24 mouse cellular contexts compared by ENCODE assay signal in genomic region chr14:34330657-34331158, GRCm38 (mm10). TPM values are rescaled to one million over a fixed set of nuclear protein-coding genes. Genes with fewer than 3 reads are reported as not detected.
DNase-seq lines count a peak whose midpoint lies in the region; ATAC-seq lines count a peak whose summit lies in the region.
"Had no signal": no experiment of that assay in that cellular context is flagged by ENCODE, and none has a peak within 500 bp of the region (broad histone marks: within the 10 kb centered on the region; RNA-seq: fewer than 3 reads in every experiment).

No protein-coding gene starts in this region.

- no peaks in the 10 kb centered on the region for H3K4me1 ChIP-seq in hindbrain, embryonic 14.5 days (replicated peaks; ENCODE audit: control insufficient read depth, insufficient read depth, low read length)
- H3K4me1 ChIP-seq in hindbrain, embryonic 12.5 days: no peaks in the 10 kb centered on the region
- no peaks in the 10 kb centered on the region for H3K4me1 ChIP-seq in midbrain, embryonic 16.5 days (ENCODE audit: control insufficient read depth, insufficient read depth, low read length)
- H3K4me1 ChIP-seq in midbrain, embryonic 10.5 days: no peaks in the 10 kb centered on the region
- peaks cover 3% of the 10 kb centered on the region; the same call in 1 of the 2 replicates for H3K4me1 ChIP-seq in forebrain, embryonic 16.5 days (replicated peaks; ENCODE audit: control insufficient read depth, insufficient read depth, low read length)
- H3K4me1 ChIP-seq in neural tube, embryonic 15.5 days: no peaks in the 10 kb centered on the region
- H3K4me1 ChIP-seq: limb, embryonic 12.5 days; liver, embryonic 12.5 days had no signal

- H3K36me3 ChIP-seq in hindbrain, embryonic 14.5 days (replicated peaks; ENCODE audit: control insufficient read depth, insufficient read depth): peaks cover 88% of the 10 kb centered on the region
- H3K36me3 ChIP-seq in hindbrain, embryonic 12.5 days: peaks cover 64% of the 10 kb centered on the region
- H3K36me3 ChIP-seq in midbrain, embryonic 16.5 days (ENCODE audit: control insufficient read depth, insufficient read depth, low read length): peaks cover 43% of the 10 kb centered on the region
- H3K36me3 ChIP-seq in midbrain, embryonic 10.5 days: peaks cover 89% of the 10 kb centered on the region
- H3K36me3 ChIP-seq in forebrain, embryonic 16.5 days (ENCODE audit: control insufficient read depth, insufficient read depth): peaks cover 26% of the 10 kb centered on the region
- H3K36me3 ChIP-seq in neural tube, embryonic 15.5 days: peaks cover 70% of the 10 kb centered on the region

- no peak overlapping the region for H3K9ac ChIP-seq in hindbrain, embryonic 14.5 days
- no peak overlapping the region for H3K9ac ChIP-seq in hindbrain, embryonic 12.5 days
- H3K9ac ChIP-seq in midbrain, embryonic 16.5 days (ENCODE audit: low read depth, low read length): no peak overlapping the region
- no peak overlapping the region for H3K9ac ChIP-seq in forebrain, embryonic 16.5 days (replicated peaks; ENCODE audit: low read depth, low read length)
- no peak overlapping the region for H3K9ac ChIP-seq in neural tube, embryonic 15.5 days (replicated peaks)
- H3K9ac ChIP-seq: limb, embryonic 12.5 days; liver, embryonic 12.5 days; lung, embryonic 14.5 days had no signal

- H3K27me3 ChIP-seq in hindbrain, embryonic 14.5 days (ENCODE audit: control insufficient read depth, insufficient read depth, low read length): no peaks in the 10 kb centered on the region
- H3K27me3 ChIP-seq in hindbrain, embryonic 12.5 days: no peaks in the 10 kb centered on the region
- H3K27me3 ChIP-seq in midbrain, embryonic 16.5 days (ENCODE audit: control insufficient read depth, insufficient read depth, low read depth, low read length): no peaks in the 10 kb centered on the region
- no peaks in the 10 kb centered on the region for H3K27me3 ChIP-seq in midbrain, embryonic 10.5 days (ENCODE audit: low read depth, poor library complexity, severe bottlenecking)
- no peaks in the 10 kb centered on the region for H3K27me3 ChIP-seq in forebrain, embryonic 16.5 days (replicated peaks; ENCODE audit: control insufficient read depth, insufficient read depth, low read length)
- no peaks in the 10 kb centered on the region for H3K27me3 ChIP-seq in neural tube, embryonic 15.5 days (replicated peaks)
- H3K27me3 ChIP-seq: limb, embryonic 12.5 days; liver, embryonic 12.5 days had no signal

- 78% methylated on average over 9 of the region's 9 CpGs for WGBS in hindbrain, embryonic 14.5 days
- 92% methylated on average over 9 of the region's 9 CpGs for WGBS in hindbrain, embryonic 12.5 days
- 86% methylated on average over 9 of the region's 9 CpGs for WGBS in midbrain, embryonic 16.5 days
- 91% methylated on average over 9 of the region's 9 CpGs for WGBS in midbrain, embryonic 10.5 days
- 64% methylated on average over 9 of the region's 9 CpGs for WGBS in forebrain, embryonic 16.5 days
- WGBS in neural tube, embryonic 15.5 days: 76% methylated on average over 9 of the region's 9 CpGs

- H3K27ac ChIP-seq in hindbrain, embryonic 14.5 days: peak overlapping the region; percentile 64; the same call in 1 of the 2 replicates
- no peak overlapping the region for H3K27ac ChIP-seq in hindbrain, embryonic 12.5 days
- no peak overlapping the region for H3K27ac ChIP-seq in midbrain, embryonic 16.5 days (ENCODE audit: low read length)
- H3K27ac ChIP-seq in midbrain, embryonic 10.5 days (replicated peaks): no peak overlapping the region
- H3K27ac ChIP-seq in forebrain, embryonic 16.5 days (ENCODE audit: low read length): peak overlapping the region; percentile 22; the same call in 1 of the 2 replicates
- H3K27ac ChIP-seq in neural tube, embryonic 15.5 days (replicated peaks): peak overlapping the region; percentile 68
- H3K27ac ChIP-seq: kidney, postnatal 0 days; limb, embryonic 12.5 days; liver, embryonic 12.5 days had no signal

- H3K4me3 ChIP-seq in hindbrain, embryonic 14.5 days (replicated peaks; ENCODE audit: low read length): no peak overlapping the region
- no peak overlapping the region for H3K4me3 ChIP-seq in hindbrain, embryonic 12.5 days
- H3K4me3 ChIP-seq in midbrain, embryonic 16.5 days (ENCODE audit: low read depth, low read length): no peak overlapping the region
- no peak overlapping the region for H3K4me3 ChIP-seq in midbrain, embryonic 10.5 days
- H3K4me3 ChIP-seq in forebrain, embryonic 16.5 days (replicated peaks; ENCODE audit: low read length): no peak overlapping the region
- no peak overlapping the region for H3K4me3 ChIP-seq in neural tube, embryonic 15.5 days (replicated peaks)
- H3K4me3 ChIP-seq: limb, embryonic 12.5 days; liver, embryonic 12.5 days; myocyte had no signal

- no peaks in the 10 kb centered on the region for H3K9me3 ChIP-seq in hindbrain, embryonic 14.5 days (ENCODE audit: control insufficient read depth, low read length)
- H3K9me3 ChIP-seq in hindbrain, embryonic 12.5 days (replicated peaks): no peaks in the 10 kb centered on the region
- H3K9me3 ChIP-seq in midbrain, embryonic 16.5 days (replicated peaks; ENCODE audit: control insufficient read depth, low read length, poor library complexity, severe bottlenecking): no peaks in the 10 kb centered on the region
- H3K9me3 ChIP-seq in midbrain, embryonic 10.5 days (replicated peaks): no peaks in the 10 kb centered on the region
- no peaks in the 10 kb centered on the region for H3K9me3 ChIP-seq in forebrain, embryonic 16.5 days (ENCODE audit: control insufficient read depth, low read length)
- H3K9me3 ChIP-seq in neural tube, embryonic 15.5 days (replicated peaks): no peaks in the 10 kb centered on the region
- H3K9me3 ChIP-seq: limb, embryonic 12.5 days; liver, embryonic 12.5 days had no signal

- peak; percentile 81 for ATAC-seq in hindbrain, embryonic 14.5 days (ENCODE audit: low FRiP score)
- ATAC-seq in hindbrain, embryonic 12.5 days (ENCODE audit: low FRiP score): no peak
- peak; percentile 88 for ATAC-seq in midbrain, embryonic 16.5 days
- ATAC-seq in forebrain, embryonic 16.5 days: peak; percentile 68
- peak; percentile 83 for ATAC-seq in neural tube, embryonic 15.5 days (ENCODE audit: low FRiP score)
- ATAC-seq: liver, embryonic 12.5 days had no signal

- DNase-seq in hindbrain, embryonic 14.5 days (ENCODE audit: low spot score): no peak
- DNase-seq in midbrain, embryonic 10.5 days (ENCODE audit: low spot score): no peak
- DNase-seq in embryo, embryonic 10.5 days (ENCODE audit: low spot score): no peak
- DNase-seq: adrenal gland, adult 2 months; cerebellum, adult 11 months; cerebellum, postnatal 14 days; embryo, embryonic 11 days; gastrocnemius, postnatal 36 days; kidney, adult 11 months; lung, embryonic 14.5 days; lung, postnatal 36 days; thymus, postnatal 14 days had no signal

- H3K4me2 ChIP-seq in hindbrain, embryonic 14.5 days (replicated peaks): no peak overlapping the region
- no peak overlapping the region for H3K4me2 ChIP-seq in hindbrain, embryonic 12.5 days (replicated peaks)
- H3K4me2 ChIP-seq in midbrain, embryonic 16.5 days (ENCODE audit: low read length): no peak overlapping the region
- no peak overlapping the region for H3K4me2 ChIP-seq in forebrain, embryonic 16.5 days (ENCODE audit: low read length)
- H3K4me2 ChIP-seq in neural tube, embryonic 15.5 days: no peak overlapping the region
- H3K4me2 ChIP-seq: limb, embryonic 12.5 days; liver, embryonic 12.5 days; lung, embryonic 14.5 days had no signal

RNA-seq across cellular contexts. Expression of gene Glud1, which starts 20.2 kb away (rescaled TPM):
- 131 and 145 TPM in 2 replicates for polyA plus RNA-seq in hindbrain, embryonic 14.5 days (2014; fragmentation: Nextera tagmentation; extraction: Ambion mirVana)
- 97.7 and 110 TPM in 2 replicates for polyA plus RNA-seq in hindbrain, embryonic 12.5 days (2016; fragmentation: Nextera tagmentation; extraction: Ambion mirVana)
- polyA plus RNA-seq in midbrain, embryonic 16.5 days (2015; fragmentation: Nextera tagmentation; extraction: Ambion mirVana): 89.8 and 92.8 TPM in 2 replicates
- polyA plus RNA-seq in midbrain, embryonic 10.5 days (2016; fragmentation: Nextera tagmentation; extraction: Ambion mirVana): 75.5 and 79.6 TPM in 2 replicates
- polyA plus RNA-seq in forebrain, embryonic 16.5 days (2015; fragmentation: Nextera tagmentation; extraction: Ambion mirVana): 86.0 and 94.3 TPM in 2 replicates
- polyA plus RNA-seq in neural tube, embryonic 15.5 days (2015; fragmentation: Nextera tagmentation; extraction: Ambion mirVana): 129 and 134 TPM in 2 replicates

RNA-seq across cellular contexts. Expression of gene Shld2, which starts 20.4 kb away (rescaled TPM):
- 5.5 and 8.2 TPM in 2 replicates for polyA plus RNA-seq in hindbrain, embryonic 14.5 days (2014; fragmentation: Nextera tagmentation; extraction: Ambion mirVana)
- polyA plus RNA-seq in hindbrain, embryonic 12.5 days (2016; fragmentation: Nextera tagmentation; extraction: Ambion mirVana): 8.5 and 9.4 TPM in 2 replicates
- 4.8 and 6.4 TPM in 2 replicates for polyA plus RNA-seq in midbrain, embryonic 16.5 days (2015; fragmentation: Nextera tagmentation; extraction: Ambion mirVana)
- polyA plus RNA-seq in midbrain, embryonic 10.5 days (2016; fragmentation: Nextera tagmentation; extraction: Ambion mirVana): 6.6 and 7.1 TPM in 2 replicates
- polyA plus RNA-seq in forebrain, embryonic 16.5 days (2015; fragmentation: Nextera tagmentation; extraction: Ambion mirVana): 6.6 TPM in 2 replicates
- 5.4 and 7.0 TPM in 2 replicates for polyA plus RNA-seq in neural tube, embryonic 15.5 days (2015; fragmentation: Nextera tagmentation; extraction: Ambion mirVana)

RNA-seq across cellular contexts. Expression of gene Fam25c, which starts 24.5 kb away (rescaled TPM):
- polyA plus RNA-seq in hindbrain, embryonic 14.5 days (2014; fragmentation: Nextera tagmentation; extraction: Ambion mirVana): not detected in 2 replicates
- not detected in 2 replicates for polyA plus RNA-seq in hindbrain, embryonic 12.5 days (2016; fragmentation: Nextera tagmentation; extraction: Ambion mirVana)
- polyA plus RNA-seq in midbrain, embryonic 16.5 days (2015; fragmentation: Nextera tagmentation; extraction: Ambion mirVana): not detected in 2 replicates
- not detected in 2 replicates for polyA plus RNA-seq in midbrain, embryonic 10.5 days (2016; fragmentation: Nextera tagmentation; extraction: Ambion mirVana)
- polyA plus RNA-seq in forebrain, embryonic 16.5 days (2015; fragmentation: Nextera tagmentation; extraction: Ambion mirVana): 0.97 TPM in 1 of 2 replicates, not detected in the other
- polyA plus RNA-seq in neural tube, embryonic 15.5 days (2015; fragmentation: Nextera tagmentation; extraction: Ambion mirVana): 0.72 TPM in 1 of 2 replicates, not detected in the other
- polyA plus RNA-seq: adrenal gland, adult 2 months; C2C12; heart, embryonic 16.5 days; limb, embryonic 12.5 days; liver, embryonic 12.5 days; lung, embryonic 14.5 days; myocyte; small intestine, adult 2 months; testis, adult 2 months had no signal

RNA-seq across cellular contexts. Expression of gene Sncg, which starts 43.9 kb away (rescaled TPM):
- polyA plus RNA-seq in hindbrain, embryonic 14.5 days (2014; fragmentation: Nextera tagmentation; extraction: Ambion mirVana): 213 and 251 TPM in 2 replicates
- 130 and 136 TPM in 2 replicates for polyA plus RNA-seq in hindbrain, embryonic 12.5 days (2016; fragmentation: Nextera tagmentation; extraction: Ambion mirVana)
- polyA plus RNA-seq in midbrain, embryonic 16.5 days (2015; fragmentation: Nextera tagmentation; extraction: Ambion mirVana): 27.6 and 31.0 TPM in 2 replicates
- polyA plus RNA-seq in midbrain, embryonic 10.5 days (2016; fragmentation: Nextera tagmentation; extraction: Ambion mirVana): 30.8 and 56.1 TPM in 2 replicates
- 1.9 and 4.2 TPM in 2 replicates for polyA plus RNA-seq in forebrain, embryonic 16.5 days (2015; fragmentation: Nextera tagmentation; extraction: Ambion mirVana)
- 354 and 420 TPM in 2 replicates for polyA plus RNA-seq in neural tube, embryonic 15.5 days (2015; fragmentation: Nextera tagmentation; extraction: Ambion mirVana)

RNA-seq across cellular contexts. Expression of gene Mmrn2, which starts 44.6 kb away (rescaled TPM):
- polyA plus RNA-seq in hindbrain, embryonic 14.5 days (2014; fragmentation: Nextera tagmentation; extraction: Ambion mirVana): 4.5 and 5.3 TPM in 2 replicates
- polyA plus RNA-seq in hindbrain, embryonic 12.5 days (2016; fragmentation: Nextera tagmentation; extraction: Ambion mirVana): 7.0 and 7.3 TPM in 2 replicates
- polyA plus RNA-seq in midbrain, embryonic 16.5 days (2015; fragmentation: Nextera tagmentation; extraction: Ambion mirVana): 3.5 and 3.6 TPM in 2 replicates
- 6.3 and 8.2 TPM in 2 replicates for polyA plus RNA-seq in midbrain, embryonic 10.5 days (2016; fragmentation: Nextera tagmentation; extraction: Ambion mirVana)
- polyA plus RNA-seq in forebrain, embryonic 16.5 days (2015; fragmentation: Nextera tagmentation; extraction: Ambion mirVana): 3.9 and 4.8 TPM in 2 replicates
- 3.3 and 4.6 TPM in 2 replicates for polyA plus RNA-seq in neural tube, embryonic 15.5 days (2015; fragmentation: Nextera tagmentation; extraction: Ambion mirVana)

Comparison
In these comparisons a context has a peak if more than half of its experiments do, and no peak if none do; other contexts are left out.
1. H3K27ac ChIP-seq: peak in hindbrain, embryonic 14.5 days (single experiment), forebrain, embryonic 16.5 days (single experiment) and neural tube, embryonic 15.5 days (single experiment); none in hindbrain, embryonic 12.5 days (single experiment), midbrain, embryonic 16.5 days (single experiment) and midbrain, embryonic 10.5 days (single experiment).